ENCODE assay signal across 8 mouse cellular contexts in genomic region chr17:84367663-84368062, GRCm38 (mm10).
DNase-seq lines count a peak whose midpoint lies in the region; ATAC-seq and TF ChIP-seq lines count a peak whose summit lies in the region.

No protein-coding gene starts in this region.

- 0 out of 2 replicates have a peak overlapping the region, but pooled peaks have one; percentile 16 for H3K9ac ChIP-seq in forebrain, embryonic 13.5 days
- no peak overlapping the region for H3K9ac ChIP-seq in kidney, postnatal 0 days (ENCODE audit: low read depth, low read length)

- TF ChIP-seq POLR2A in kidney, adult 2 months (IDR thresholded peaks at IDR 0.05; ENCODE audit: low read depth, low read length): no peak
- TF ChIP-seq POLR2A in brain, embryonic 14.5 days (IDR thresholded peaks at IDR 0.05; ENCODE audit: borderline replicate concordance, extremely low read depth, insufficient read depth, insufficient read length, poor library complexity, severe bottlenecking): no peak

- no peak overlapping the region for H3K4me3 ChIP-seq in kidney, adult 2 months (ENCODE audit: insufficient read depth, low read depth, low read length)
- H3K4me3 ChIP-seq in forebrain, embryonic 13.5 days: no peak overlapping the region
- no peak overlapping the region for H3K4me3 ChIP-seq in kidney, postnatal 0 days (replicated peaks; ENCODE audit: low read depth, low read length)

- no peaks in the 10 kb centered on the region for H3K9me3 ChIP-seq in forebrain, embryonic 13.5 days (replicated peaks)
- H3K9me3 ChIP-seq in kidney, postnatal 0 days (replicated peaks; ENCODE audit: low read length): no peaks in the 10 kb centered on the region

- DNase-seq in kidney, adult 2 months: peak; percentile 53
- DNase-seq in kidney, adult 11 months: no peak
- peak; percentile 77 for DNase-seq in brain, embryonic 14.5 days (ENCODE audit: low read depth)
- peak; percentile 80 for DNase-seq in kidney, postnatal 0 days (ENCODE audit: low spot score)
- no peak for DNase-seq in thymus, postnatal 4 days

- peaks cover 24% of the 10 kb centered on the region for H3K4me1 ChIP-seq in kidney, adult 2 months (ENCODE audit: control insufficient read depth, insufficient read depth, low read length)
- peaks cover 56% of the 10 kb centered on the region for H3K4me1 ChIP-seq in forebrain, embryonic 13.5 days
- peaks cover 36% of the 10 kb centered on the region for H3K4me1 ChIP-seq in kidney, postnatal 0 days (replicated peaks; ENCODE audit: insufficient read depth, low read length)

- no peaks in the 10 kb centered on the region; the same call in 1 of the 2 replicates for H3K36me3 ChIP-seq in kidney, adult 2 months (ENCODE audit: control insufficient read depth, insufficient read depth, low read length)
- H3K36me3 ChIP-seq in forebrain, embryonic 13.5 days (ENCODE audit: poor library complexity, severe bottlenecking): no peaks in the 10 kb centered on the region
- no peaks in the 10 kb centered on the region for H3K36me3 ChIP-seq in kidney, postnatal 0 days (ENCODE audit: insufficient read depth, low read length)

- ATAC-seq in forebrain, embryonic 13.5 days: no peak; the same call in 1 of the 2 replicates
- ATAC-seq in kidney, postnatal 0 days (replicated peaks; ENCODE audit: low FRiP score, low read depth): no peak
- no peak for ATAC-seq in megakaryocyte, adult 5-6 weeks (ENCODE audit: poor library complexity, severe bottlenecking)
- ATAC-seq in activated CD4-positive, CD25-positive, alpha-beta regulatory T cell, adult 4 months: no peak

- WGBS in kidney, adult 2 months: 58% methylated on average over 3 of the region's 3 CpGs
- 38% methylated on average over 3 of the region's 3 CpGs for WGBS in forebrain, embryonic 13.5 days
- 48% methylated on average over 3 of the region's 3 CpGs for WGBS in kidney, postnatal 0 days

- H3K4me2 ChIP-seq in forebrain, embryonic 13.5 days: peak overlapping the region; percentile 8; the same call in 1 of the 2 replicates
- no peak overlapping the region for H3K4me2 ChIP-seq in kidney, postnatal 0 days (ENCODE audit: low read length)

- peak overlapping the region; percentile 59; the same call in 1 of the 2 replicates for H3K27ac ChIP-seq in kidney, adult 2 months (ENCODE audit: insufficient read depth, low read depth, low read length)
- H3K27ac ChIP-seq in forebrain, embryonic 13.5 days: peak overlapping the region; percentile 60
- peak overlapping the region; percentile 74 for H3K27ac ChIP-seq in kidney, postnatal 0 days

- H3K27me3 ChIP-seq in kidney, adult 2 months (replicated peaks; ENCODE audit: control insufficient read depth, insufficient read depth, low read length): no peaks in the 10 kb centered on the region
- H3K27me3 ChIP-seq in forebrain, embryonic 13.5 days: no peaks in the 10 kb centered on the region
- H3K27me3 ChIP-seq in kidney, postnatal 0 days (ENCODE audit: insufficient read depth, low read length): no peaks in the 10 kb centered on the region

- no peak for TF ChIP-seq CTCF in kidney, adult 2 months (conservative IDR thresholded peaks at IDR 0.05; ENCODE audit: insufficient read depth, insufficient read length, low read depth, low read length)
- no peak for TF ChIP-seq CTCF in brain, embryonic 14.5 days (IDR thresholded peaks at IDR 0.05; ENCODE audit: borderline replicate concordance, extremely low read depth, insufficient read depth, insufficient read length)
- TF ChIP-seq CTCF in kidney, postnatal 0 days (IDR thresholded peaks at IDR 0.05; ENCODE audit: low read depth): peak; percentile 48

Comparison
In these comparisons a context has a peak if more than half of its experiments do, and no peak if none do; other contexts are left out.
1. DNase-seq: peak in kidney, adult 2 months (single experiment), brain, embryonic 14.5 days (single experiment) and kidney, postnatal 0 days (single experiment); none in kidney, adult 11 months (single experiment) and thymus, postnatal 4 days (single experiment).
2. Peak in every context shown above with its lines, with median percentiles within 50 percentile points of each other: H3K27ac ChIP-seq.